Mouse (Mus musculus): ENCODE results near the gene Klra3. TPM values are rescaled to one million over a fixed set of nuclear protein-coding genes. Genes with fewer than 3 reads are reported as not detected.

Klra3 gene
- polyA plus RNA-seq (2014; fragmentation: Illumina TruSeq; extraction: RNeasy Lipid Tissue Mini Kit (QIAGEN cat#74804); ENCODE audit: low replicate concordance), result 0.71 TPM

DNA sequence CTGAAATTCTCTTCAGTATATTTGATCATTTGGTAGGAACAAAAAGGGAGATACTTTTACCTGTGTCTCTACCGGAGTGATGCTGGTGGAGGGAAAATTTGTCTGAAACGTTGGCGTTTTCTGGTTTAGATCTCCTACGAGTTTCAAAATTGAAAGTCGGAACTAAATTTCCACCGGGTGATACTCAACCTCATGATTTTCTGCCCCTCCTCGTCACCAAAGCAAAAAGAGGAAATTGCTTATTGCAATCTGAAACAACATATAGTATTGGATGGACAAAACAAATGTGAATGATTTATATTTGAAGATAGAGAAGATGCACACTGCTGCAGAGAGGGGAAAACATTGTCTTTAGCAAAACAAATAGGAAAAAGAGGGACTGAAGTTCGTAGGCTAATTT lies at the start of gene Klra3:
Klra3 (minus strand) TSS at position 164 of the 400 bp plus-strand sequence.

DNA sequence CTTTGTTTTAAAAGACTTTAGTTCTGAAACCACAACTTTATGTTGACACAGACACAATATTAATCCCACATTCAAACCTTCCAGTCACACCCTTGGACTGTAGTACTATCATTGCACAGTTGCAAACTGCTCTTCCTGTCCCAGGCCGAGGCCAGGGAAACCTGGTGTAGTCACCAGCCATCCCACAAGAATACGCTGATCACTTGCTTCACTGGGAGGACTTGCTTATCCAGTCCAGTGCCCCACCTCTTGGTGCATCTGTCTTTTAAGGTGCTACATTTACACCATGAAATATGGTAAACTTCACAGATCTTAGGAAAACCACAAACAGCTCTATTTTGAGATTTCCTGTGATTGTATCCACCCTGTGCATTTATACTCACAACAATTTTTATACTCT lies 49.4 kb upstream of the Klra3 start, which contains the start of gene Klra1:
Klra1 (minus strand) TSS at position 125 of the 400 bp plus-strand sequence.

DNA sequence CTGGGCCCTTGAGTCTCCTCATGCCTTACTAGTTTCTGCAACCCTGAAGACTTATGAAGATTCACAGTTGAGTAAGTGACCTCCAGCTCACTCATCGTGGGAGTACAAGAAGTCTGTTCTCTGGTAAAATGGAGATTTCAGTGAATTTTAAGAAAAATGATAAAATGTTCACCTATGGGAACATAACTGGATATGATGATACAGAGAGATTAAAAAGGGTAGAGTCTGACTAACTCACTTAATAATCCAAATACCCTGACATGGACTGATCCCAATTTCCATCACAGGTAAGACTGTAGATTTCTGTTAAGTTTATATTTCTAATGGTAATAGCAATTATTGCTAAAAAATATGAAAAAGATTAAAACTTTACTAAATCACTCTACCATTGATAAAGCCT lies 55.5 kb downstream of the Klra3 start, which contains the start of gene Klra10:
Klra10 (minus strand) TSS at position 101 of the 400 bp plus-strand sequence.

Other genes with a start within 250 kb of the Klra3 start
- 0.37 TPM for gene Klra8, start 207.7 kb downstream of the Klra3 start, polyA plus RNA-seq (2014; fragmentation: Illumina TruSeq; extraction: RNeasy Lipid Tissue Mini Kit (QIAGEN cat#74804); ENCODE audit: low replicate concordance)
- gene Klra9, start 144.5 kb downstream of the Klra3 start, polyA plus RNA-seq (2014; fragmentation: Illumina TruSeq; extraction: RNeasy Lipid Tissue Mini Kit (QIAGEN cat#74804); ENCODE audit: low replicate concordance), result 0.33 TPM
- gene Klra7, start 104.3 kb downstream of the Klra3 start, polyA plus RNA-seq (2014; fragmentation: Illumina TruSeq; extraction: RNeasy Lipid Tissue Mini Kit (QIAGEN cat#74804); ENCODE audit: low replicate concordance), result 0.56 TPM
- not detected for gene Klra10, start 55.6 kb downstream of the Klra3 start, polyA plus RNA-seq (2014; fragmentation: Illumina TruSeq; extraction: RNeasy Lipid Tissue Mini Kit (QIAGEN cat#74804); ENCODE audit: low replicate concordance)
- 0.33 TPM for gene Klra1, start 49.3 kb upstream of the Klra3 start, polyA plus RNA-seq (2014; fragmentation: Illumina TruSeq; extraction: RNeasy Lipid Tissue Mini Kit (QIAGEN cat#74804); ENCODE audit: low replicate concordance)

Data from small intestine, adult 10 weeks (tissue).